Comparison of ENCODE assay signal across 21 mouse cellular contexts in the genomic region with DNA sequence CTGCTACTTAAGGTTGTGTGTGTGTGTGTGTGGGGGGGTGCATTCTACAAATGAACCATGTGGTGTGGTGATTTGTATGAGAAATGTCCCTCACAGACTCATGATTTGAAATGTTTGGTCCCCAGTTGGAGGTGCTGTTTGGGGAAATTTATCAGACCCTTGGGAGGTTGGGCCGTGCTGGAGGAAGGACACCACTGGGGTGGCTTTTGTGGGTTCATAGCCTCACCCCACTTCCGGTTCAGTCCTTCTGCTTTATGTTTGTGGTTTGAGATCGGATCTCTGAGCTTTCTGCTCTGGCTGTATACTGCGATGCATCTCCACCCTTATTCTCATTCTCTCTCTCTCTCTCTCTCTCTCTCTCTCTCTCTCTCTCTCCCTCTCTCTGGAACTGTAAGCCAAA.
"Had no signal": no experiment of that assay in that cellular context is flagged by ENCODE, and none has a peak within 500 bp of the region (broad histone marks: within the 10 kb centered on the region; RNA-seq: fewer than 3 reads in every experiment).

No protein-coding gene starts in this region.

- ATAC-seq: intestine, embryonic 16.5 days; liver, embryonic 12.5 days; midbrain, embryonic 15.5 days had no signal

- H3K4me1 ChIP-seq: liver, embryonic 12.5 days; liver, embryonic 15.5 days; lung, embryonic 15.5 days; midbrain, embryonic 12.5 days; midbrain, embryonic 15.5 days; neural tube, embryonic 13.5 days had no signal

- H3K27ac ChIP-seq: layer of hippocampus, adult 2 months; liver, embryonic 12.5 days; liver, embryonic 15.5 days; lung, embryonic 15.5 days; midbrain, embryonic 12.5 days; midbrain, embryonic 15.5 days; neural tube, embryonic 13.5 days had no signal

- DNase-seq: kidney, adult 18-20 months; kidney, adult 9 months; kidney, postnatal 14 days; kidney, postnatal 4 days; layer of hippocampus, adult 9-11 months; lung, adult 18-20 months; lung, postnatal 10 days; lung, postnatal 36 days; right cerebral cortex, adult 18-20 months; right cerebral cortex, postnatal 14 days; right cerebral cortex, postnatal 4 days; thymus, adult 18-20 months; thymus, postnatal 36 days had no signal

- H3K36me3 ChIP-seq: liver, embryonic 12.5 days; liver, embryonic 15.5 days; lung, embryonic 15.5 days; midbrain, embryonic 12.5 days; neural tube, embryonic 13.5 days had no signal

- H3K4me3 ChIP-seq: layer of hippocampus, adult 2 months; liver, embryonic 12.5 days; liver, embryonic 15.5 days; lung, embryonic 15.5 days; midbrain, embryonic 12.5 days; midbrain, embryonic 15.5 days; neural tube, embryonic 13.5 days had no signal

- H3K27me3 ChIP-seq: liver, embryonic 12.5 days; liver, embryonic 15.5 days; lung, embryonic 15.5 days; midbrain, embryonic 12.5 days; midbrain, embryonic 15.5 days; neural tube, embryonic 13.5 days had no signal
